Mouse (Mus musculus): ENCODE results near the gene Mfap3. TPM values are rescaled to one million over a fixed set of nuclear protein-coding genes. Genes with fewer than 3 reads are reported as not detected.
A peak's percentile ranks its signal among the peaks of the same experiment; 100 is the strongest.

Mfap3 gene
- polyA plus RNA-seq, 1 experiment from 2014 or later = 56.3 TPM

- peaks cover 4% of the 10 kb centered on the region; the same call in 1 of the 2 replicates for H3K27me3 ChIP-seq
- no peak overlapping the region for H3K27ac ChIP-seq
- peaks cover 19% of the 10 kb centered on the region for H3K4me1 ChIP-seq
- 86% methylated on average over 2 of the region's 2 CpGs for WGBS
- H3K4me2 ChIP-seq (replicated peaks) = no peak overlapping the region
- no peak for ATAC-seq (ENCODE audit: low FRiP score, low read depth)
- no peak overlapping the region for H3K4me3 ChIP-seq
- H3K9me3 ChIP-seq = peaks cover 11% of the 10 kb centered on the region; the same call in 1 of the 2 replicates
- H3K36me3 ChIP-seq = no peaks in the 10 kb centered on the region
- H3K9ac ChIP-seq = no peak overlapping the region
Measured at GRCm38 (mm10) chr11:57568950-57569490, 50.6 kb downstream of the Mfap3 start.

GRCm38 (mm10) chr11:57571035-57571434 lies 52.6 kb downstream of the Mfap3 start:
- H3K9me3 ChIP-seq = peaks cover 11% of the 10 kb centered on the region; the same call in 1 of the 2 replicates
- peaks cover 4% of the 10 kb centered on the region; the same call in 1 of the 2 replicates for H3K27me3 ChIP-seq
- H3K4me1 ChIP-seq = peaks cover 20% of the 10 kb centered on the region
- 79% methylated on average over 3 of the region's 3 CpGs for WGBS
- H3K4me2 ChIP-seq (replicated peaks) = no peak overlapping the region
- ATAC-seq (ENCODE audit: low FRiP score, low read depth) = no peak
- no peaks in the 10 kb centered on the region for H3K36me3 ChIP-seq
- H3K4me3 ChIP-seq = no peak overlapping the region
- H3K27ac ChIP-seq = no peak overlapping the region
- H3K9ac ChIP-seq = no peak overlapping the region

GRCm38 (mm10) chr11:57573686-57574274 lies 55.3 kb downstream of the Mfap3 start:
- Histone ChIP-seq H3K27ac (peak overlapping the region; percentile 12; the same call in 1 of the 2 replicates), H3K4me2 (replicated peaks) (peak overlapping the region; percentile 21; the same call in 1 of the 2 replicates), H3K27me3 (no peaks in the 10 kb centered on the region), H3K9ac (no peak overlapping the region), H3K36me3 (no peaks in the 10 kb centered on the region), H3K4me1 (peaks cover 17% of the 10 kb centered on the region), H3K4me3 (no peak overlapping the region), H3K9me3 (peaks cover 11% of the 10 kb centered on the region; the same call in 1 of the 2 replicates)
- no peak for ATAC-seq (ENCODE audit: low FRiP score, low read depth)
- 52% methylated on average over 14 of the region's 14 CpGs for WGBS

GRCm38 (mm10) chr11:57576871-57577515 lies 58.5 kb downstream of the Mfap3 start:
- Histone ChIP-seq H3K4me2 (replicated peaks) (no peak overlapping the region), H3K36me3 (no peaks in the 10 kb centered on the region), H3K9me3 (no peaks in the 10 kb centered on the region), H3K27me3 (no peaks in the 10 kb centered on the region), H3K4me3 (no peak overlapping the region), H3K9ac (no peak overlapping the region), H3K27ac (no peak overlapping the region), H3K4me1 (peaks cover 17% of the 10 kb centered on the region)
- no peak for ATAC-seq (ENCODE audit: low FRiP score, low read depth)
- 81% methylated on average over 6 of the region's 6 CpGs for WGBS

GRCm38 (mm10) chr11:57582818-57583635 lies 64.6 kb downstream of the Mfap3 start:
- Histone ChIP-seq H3K27ac (no peak overlapping the region), H3K4me2 (replicated peaks) (no peak overlapping the region), H3K4me1 (peaks cover 21% of the 10 kb centered on the region), H3K36me3 (no peaks in the 10 kb centered on the region), H3K27me3 (no peaks in the 10 kb centered on the region), H3K9ac (no peak overlapping the region), H3K4me3 (no peak overlapping the region), H3K9me3 (no peaks in the 10 kb centered on the region)
- WGBS = 22% methylated on average over 10 of the region's 10 CpGs
- ATAC-seq (ENCODE audit: low FRiP score, low read depth) = 0 out of 2 replicates have a peak, but pooled peaks have one; percentile 51

Other genes with a start within 250 kb of the Mfap3 start
- gene Fam114a2, start within 50 bp of the Mfap3 start, polyA plus RNA-seq (2015; fragmentation: Nextera tagmentation; extraction: Ambion mirVana) = 88.6 and 88.7 TPM in 2 replicates
- 28.6 and 31.3 TPM in 2 replicates for gene Galnt10, start 126.8 kb downstream of the Mfap3 start, polyA plus RNA-seq (2015; fragmentation: Nextera tagmentation; extraction: Ambion mirVana)